13 mouse cellular contexts compared by ENCODE assay signal in the genomic region with DNA sequence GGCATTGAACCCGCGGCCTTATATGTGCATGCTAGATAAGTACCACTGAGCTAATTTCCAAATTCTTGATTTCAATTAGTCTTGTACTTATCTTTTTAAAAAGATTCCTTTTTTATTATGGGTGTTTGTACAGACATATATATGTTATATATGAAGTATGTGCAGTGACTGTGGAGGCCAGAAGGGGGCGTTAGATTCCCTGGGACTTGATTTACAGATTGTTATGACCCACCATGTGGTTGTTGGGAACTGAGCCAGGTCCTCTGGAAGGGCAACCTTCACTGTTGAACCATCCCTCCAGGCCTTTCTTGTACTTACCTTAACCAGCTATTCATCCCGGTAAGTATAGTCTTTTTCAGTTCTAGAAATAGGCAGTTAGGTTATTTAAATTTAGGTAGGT. TPM values are rescaled to one million over a fixed set of nuclear protein-coding genes. Genes with fewer than 3 reads are reported as not detected.
DNase-seq lines count a peak whose midpoint lies in the region; ATAC-seq and TF ChIP-seq lines count a peak whose summit lies in the region.
"Had no signal": no experiment of that assay in that cellular context is flagged by ENCODE, and none has a peak within 500 bp of the region (broad histone marks: within the 10 kb centered on the region; RNA-seq: fewer than 3 reads in every experiment).

No protein-coding gene starts in this region.

- H3K4me3 ChIP-seq in lung, embryonic 14.5 days (ENCODE audit: low read depth, low read length), result no peak overlapping the region
- H3K4me3 ChIP-seq in ES-Bruce4 (ENCODE audit: low read depth, low read length), result no peak overlapping the region
- H3K4me3 ChIP-seq: limb, embryonic 12.5 days; lung, embryonic 15.5 days; midbrain, embryonic 12.5 days had no signal

- WGBS in lung, embryonic 14.5 days, result 64% methylated on average over 4 of the region's 4 CpGs

- TF ChIP-seq CTCF in lung, embryonic 14.5 days (IDR thresholded peaks at IDR 0.05; ENCODE audit: low read depth), result 0 out of 2 replicates have a peak, but pooled peaks have one; percentile 16
- peak; percentile 4 for TF ChIP-seq CTCF in ES-Bruce4 (IDR thresholded peaks at IDR 0.05; ENCODE audit: low read depth, low read length)

- no peak overlapping the region for H3K4me2 ChIP-seq in lung, embryonic 14.5 days
- H3K4me2 ChIP-seq: limb, embryonic 12.5 days; lung, embryonic 15.5 days; midbrain, embryonic 12.5 days had no signal

- ATAC-seq in lung, embryonic 14.5 days (ENCODE audit: insufficient read depth), result no peak
- ATAC-seq in erythroid progenitor cell, adult 5-6 weeks (replicated peaks; ENCODE audit: low FRiP score, poor library complexity, severe bottlenecking), result no peak

- no peaks in the 10 kb centered on the region for H3K27me3 ChIP-seq in lung, embryonic 14.5 days (ENCODE audit: insufficient read depth, low read length)
- no peaks in the 10 kb centered on the region for H3K27me3 ChIP-seq in ES-Bruce4 (ENCODE audit: control insufficient read depth, insufficient read depth, low read length, poor library complexity, severe bottlenecking)
- H3K27me3 ChIP-seq: limb, embryonic 12.5 days; lung, embryonic 15.5 days; midbrain, embryonic 12.5 days had no signal

- H3K36me3 ChIP-seq in lung, embryonic 14.5 days (ENCODE audit: insufficient read depth), result no peaks in the 10 kb centered on the region
- peaks cover 4% of the 10 kb centered on the region; the same call in 1 of the 2 replicates for H3K36me3 ChIP-seq in ES-Bruce4 (ENCODE audit: control insufficient read depth, insufficient read depth, low read length, poor library complexity, severe bottlenecking)
- H3K36me3 ChIP-seq: limb, embryonic 12.5 days; lung, embryonic 15.5 days; midbrain, embryonic 12.5 days had no signal

- peaks cover 12% of the 10 kb centered on the region; the same call in 1 of the 2 replicates for H3K4me1 ChIP-seq in lung, embryonic 14.5 days (ENCODE audit: insufficient read depth)
- no peaks in the 10 kb centered on the region for H3K4me1 ChIP-seq in ES-Bruce4 (ENCODE audit: control insufficient read depth, insufficient read depth, low read length)

- H3K9ac ChIP-seq in lung, embryonic 14.5 days, result no peak overlapping the region
- H3K9ac ChIP-seq in ES-Bruce4 (ENCODE audit: low read depth, poor library complexity, severe bottlenecking), result no peak overlapping the region
- H3K9ac ChIP-seq: limb, embryonic 12.5 days; lung, embryonic 15.5 days; midbrain, embryonic 12.5 days had no signal

- no peak for TF ChIP-seq EP300 in ES-Bruce4 (IDR thresholded peaks at IDR 0.05; ENCODE audit: insufficient read depth, low read depth, low read length)

- TF ChIP-seq POLR2A in ES-Bruce4 (IDR thresholded peaks at IDR 0.05; ENCODE audit: insufficient read depth, low read length), result no peak

- H3K9me3 ChIP-seq in lung, embryonic 14.5 days (ENCODE audit: low read depth, low read length), result no peaks in the 10 kb centered on the region
- no peaks in the 10 kb centered on the region for H3K9me3 ChIP-seq in ES-Bruce4 (replicated peaks; ENCODE audit: control insufficient read depth, insufficient read depth, low read length, poor library complexity, severe bottlenecking)
- H3K9me3 ChIP-seq: limb, embryonic 12.5 days; lung, embryonic 15.5 days; midbrain, embryonic 12.5 days had no signal

- intact Hi-C loops in heart, postnatal 14 days (cut with DNase I), result no loop called here
- intact Hi-C loops in gastrocnemius, postnatal 14 days (cut with DNase I; ENCODE audit: low total_unique reads), result no loop called here

- peak; percentile 12 for DNase-seq in heart, postnatal 4 days
- no peak for DNase-seq in heart, postnatal 14 days
- peak; percentile 27 for DNase-seq in lung, embryonic 14.5 days
- no peak for DNase-seq in lung, postnatal 4 days
- peak; percentile 75 for DNase-seq in ZHBTc4 (ENCODE audit: low read depth, low spot score)
- DNase-seq in gastrocnemius, postnatal 14 days, result no peak
- DNase-seq: adrenal gland, adult 8-10 months; spleen, adult 18-20 months had no signal

- H3K27ac ChIP-seq in lung, embryonic 14.5 days (ENCODE audit: low read depth), result no peak overlapping the region
- H3K27ac ChIP-seq in ES-Bruce4 (ENCODE audit: insufficient read depth, low read length), result no peak overlapping the region
- H3K27ac ChIP-seq: limb, embryonic 12.5 days; lung, embryonic 15.5 days; midbrain, embryonic 12.5 days had no signal

RNA-seq across cellular contexts. Expression of gene Lsm14a, which starts 0.8 kb away (rescaled TPM):
- 100 to 1,000 TPM; 102 to 103 TPM for total RNA-seq in heart, postnatal 4 days (2021)
- total RNA-seq in heart, postnatal 14 days (2021), result 10 to 100 TPM; 81.3 to 87.3 TPM
- polyA plus RNA-seq in lung, embryonic 14.5 days (2014; fragmentation: Nextera tagmentation; extraction: Ambion mirVana), result 58.2 and 58.7 TPM in 2 replicates
- polyA plus RNA-seq in ES-Bruce4 (2011; ENCODE audit: insufficient read depth, insufficient read length, low read depth, missing spikeins), result 167 and 172 TPM in 2 replicates
- 116 and 158 TPM in 2 replicates for total RNA-seq in erythroid progenitor cell, adult 5-6 weeks (2015; ENCODE audit: low replicate concordance)
- 129 and 190 TPM in 2 replicates for total RNA-seq in erythroid progenitor cell, adult 5-6 weeks (2017; ENCODE audit: low replicate concordance)
- 10 to 100 TPM; 62.0 to 67.8 TPM for total RNA-seq in gastrocnemius, postnatal 14 days (2021)

Comparison
In these comparisons a context has a peak if more than half of its experiments do, and no peak if none do; other contexts are left out.
1. DNase-seq: peak in heart, postnatal 4 days (single experiment), lung, embryonic 14.5 days (single experiment) and ZHBTc4 (single experiment); none in heart, postnatal 14 days (0 of 2), lung, postnatal 4 days (0 of 2) and gastrocnemius, postnatal 14 days (single experiment).